Mouse (Mus musculus) ES-E14 (cell line): Measurements from ENCODE around the gene Map2k3.
"Not testable (repeated sequence)": the region's sequence is repeated elsewhere in the genome, so short reads cannot be mapped to it uniquely, and the experiment has no call there.

Source experiments
- CHD2 ChIP-seq: IDR thresholded peaks from 2 replicates; pipeline ENCODE4 v1.6.1; 2014; ENCODE audit warnings: mild to moderate bottlenecking, low read depth, low read length, inconsistent platforms
- ZC3H11A ChIP-seq: IDR thresholded peaks from 2 replicates; pipeline ENCODE4 v1.6.1; 2012; ENCODE audit warnings: low read depth, mild to moderate bottlenecking, inconsistent platforms, low read length, borderline replicate concordance

DNA sequence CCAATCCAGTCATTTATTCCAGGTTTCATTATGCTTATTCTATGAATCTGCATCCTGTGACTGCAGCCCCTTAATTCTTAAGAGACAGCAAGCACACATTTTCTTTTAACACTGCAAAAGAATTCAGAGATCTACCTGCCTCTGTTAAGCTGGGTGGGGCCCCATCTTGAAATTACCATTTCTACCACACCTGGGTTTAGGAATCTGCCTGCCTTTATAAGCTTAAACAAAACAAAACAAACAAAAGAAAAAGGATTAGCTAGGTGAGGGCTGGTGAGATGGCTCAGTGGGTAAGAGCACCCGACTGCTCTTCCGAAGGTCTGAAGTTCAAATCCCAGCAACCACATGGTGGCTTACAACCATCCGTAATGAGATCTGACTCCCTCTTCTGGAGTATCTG is 44.8 kb upstream of the Map2k3 start:
- not testable (repeated sequence) for TF ChIP-seq CHD2, ZC3H11A
